Mouse (Mus musculus): ENCODE measurements around the gene Lif.

GRCm38 (mm10) chr11:4303033-4303432 lies 45.7 kb downstream of the Lif start:
- TF ChIP-seq CTCF (conservative IDR thresholded peaks at IDR 0.05; ENCODE audit: low read length): no peak
- no peak for TF ChIP-seq NANOG (IDR thresholded peaks at IDR 0.05; ENCODE audit: borderline replicate concordance, low read length)
- TF ChIP-seq POU5F1 (IDR thresholded peaks at IDR 0.05; ENCODE audit: borderline replicate concordance, low read length): no peak

Measured in E14TG2a.4 (cell line).